Mouse (Mus musculus): ENCODE results near the gene Ifit1bl1.
"Not testable (repeated sequence)": the region's sequence is repeated elsewhere in the genome, so short reads cannot be mapped to it uniquely, and the experiment has no call there.

Gene Ifit1bl1

DNA sequence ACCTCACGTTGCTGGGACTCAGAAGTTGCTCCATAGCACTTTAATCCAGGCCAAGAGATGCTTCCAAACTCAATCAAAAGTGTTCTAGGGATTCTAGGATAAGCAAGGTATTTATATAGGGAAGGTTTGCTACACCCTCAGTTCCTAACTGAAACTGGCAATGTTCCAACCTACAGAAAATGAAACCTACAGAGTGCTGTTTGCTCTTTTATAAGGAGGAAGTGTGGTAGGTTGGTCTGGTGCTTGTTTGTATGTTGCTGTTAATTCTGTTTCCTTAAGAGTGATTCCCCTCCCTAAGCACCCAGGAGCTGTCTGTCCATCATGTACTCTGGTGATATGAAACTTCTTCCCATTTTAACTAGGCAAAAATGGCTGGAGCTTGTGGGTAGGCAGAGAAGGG lies at the start of gene Ifit1bl1:
Ifit1bl1 (minus strand) TSS at position 69 of the 400 bp plus-strand sequence.
- not testable (repeated sequence) for DNase-seq

DNA sequence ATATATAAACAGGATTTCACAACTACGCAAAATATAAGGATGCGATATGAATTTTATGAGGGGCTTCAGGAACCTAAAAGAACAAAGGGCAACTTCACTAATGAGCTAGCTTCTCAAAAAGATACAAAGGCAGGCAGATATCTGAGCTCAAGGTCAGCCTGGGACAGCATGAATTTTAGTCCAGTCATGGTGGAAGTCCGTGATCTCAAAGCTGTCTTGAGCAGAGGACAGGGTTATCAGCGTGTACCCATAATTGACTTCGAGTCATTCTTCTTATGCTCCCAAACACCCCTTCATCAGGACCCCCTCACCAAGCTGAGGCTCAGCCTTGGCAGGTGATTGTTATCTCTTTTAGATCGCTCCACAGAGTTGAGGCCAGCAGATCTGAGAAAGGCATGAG lies 49.2 kb upstream of the Ifit1bl1 start:
- no peak for DNase-seq

DNA sequence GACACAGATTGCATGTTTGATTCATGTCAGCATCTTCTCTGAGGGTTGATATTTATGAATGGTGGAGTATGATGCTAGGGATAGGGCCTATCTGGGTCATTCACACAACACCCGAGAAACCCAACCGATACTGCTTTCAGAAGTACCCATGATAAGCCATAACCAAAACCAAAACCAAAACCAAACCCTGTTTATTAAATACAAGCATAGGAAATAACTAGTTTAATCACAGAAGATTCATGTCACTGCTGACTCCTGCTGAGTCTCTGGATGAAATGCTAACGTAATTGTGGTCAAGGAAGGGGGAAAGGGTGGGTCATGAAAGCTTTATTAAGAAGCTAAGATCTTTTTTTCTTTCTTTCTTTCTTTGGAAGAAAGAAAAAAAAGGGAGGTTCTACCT lies 48.5 kb upstream of the Ifit1bl1 start:
- DNase-seq: no peak

DNA sequence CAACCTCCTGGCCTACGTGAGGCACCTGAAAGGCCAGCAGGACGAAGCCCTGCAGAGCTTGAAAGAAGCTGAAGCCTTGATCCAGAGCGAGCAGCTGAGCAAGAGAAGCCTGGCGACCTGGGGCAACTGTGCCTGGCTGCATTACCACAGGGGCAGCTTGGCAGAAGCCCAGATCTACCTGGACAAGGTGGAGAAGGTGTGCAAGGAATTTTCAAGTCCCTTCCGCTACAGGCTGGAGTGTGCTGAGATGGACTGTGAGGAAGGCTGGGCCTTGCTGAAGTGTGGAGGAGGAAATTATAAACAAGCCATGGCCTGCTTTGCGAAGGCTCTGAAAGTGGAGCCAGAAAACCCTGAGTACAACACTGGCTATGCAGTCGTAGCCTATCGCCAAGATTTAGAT lies 45.9 kb upstream of the Ifit1bl1 start:
- not testable (repeated sequence) for DNase-seq

DNA sequence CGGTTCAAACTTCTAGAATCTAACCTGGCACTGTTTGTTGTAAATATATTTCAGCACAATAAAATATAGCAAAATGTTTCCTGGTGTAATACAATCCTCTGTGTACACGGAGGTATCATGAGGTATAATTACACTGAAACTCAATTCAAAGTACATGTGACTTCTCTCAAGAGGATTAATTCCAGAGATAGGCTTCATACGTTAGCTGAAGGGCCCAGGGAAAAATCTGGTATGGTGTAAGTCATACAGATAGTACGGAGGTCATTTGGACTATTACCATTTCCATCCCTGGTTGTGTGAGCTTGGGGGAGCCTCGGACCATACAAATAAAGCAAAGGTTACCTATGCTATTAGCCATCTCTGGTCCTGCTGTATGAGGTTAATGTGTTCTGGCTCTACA lies 40.9 kb upstream of the Ifit1bl1 start:
- no peak for DNase-seq

DNA sequence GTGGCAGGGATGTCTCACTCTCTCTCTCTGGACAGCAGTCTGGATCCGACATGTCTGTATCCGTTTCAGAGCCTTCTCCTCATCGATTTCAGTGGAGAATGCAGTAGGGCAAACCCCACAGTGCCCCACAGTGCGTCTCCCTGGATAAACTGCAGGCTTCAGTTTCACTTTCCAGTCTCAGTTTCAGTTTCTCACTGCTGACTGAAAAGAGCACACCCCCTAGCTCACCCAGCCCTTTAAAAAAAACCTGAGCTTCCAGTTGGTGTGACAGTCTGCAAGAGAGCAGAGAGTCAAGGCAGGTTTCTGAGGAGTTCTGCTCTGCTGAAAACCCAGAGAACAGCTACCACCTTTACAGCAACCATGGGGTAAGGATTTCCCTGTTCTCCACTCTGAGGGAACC lies 38.9 kb upstream of the Ifit1bl1 start, which contains the start of the genes Ifit1bl2 and Ifit1:
Ifit1bl2 (minus strand) TSS at position 121 of the 400 bp plus-strand sequence.
Ifit1 (plus strand) TSS at position 249 of the 400 bp plus-strand sequence.
- DNase-seq: no peak

DNA sequence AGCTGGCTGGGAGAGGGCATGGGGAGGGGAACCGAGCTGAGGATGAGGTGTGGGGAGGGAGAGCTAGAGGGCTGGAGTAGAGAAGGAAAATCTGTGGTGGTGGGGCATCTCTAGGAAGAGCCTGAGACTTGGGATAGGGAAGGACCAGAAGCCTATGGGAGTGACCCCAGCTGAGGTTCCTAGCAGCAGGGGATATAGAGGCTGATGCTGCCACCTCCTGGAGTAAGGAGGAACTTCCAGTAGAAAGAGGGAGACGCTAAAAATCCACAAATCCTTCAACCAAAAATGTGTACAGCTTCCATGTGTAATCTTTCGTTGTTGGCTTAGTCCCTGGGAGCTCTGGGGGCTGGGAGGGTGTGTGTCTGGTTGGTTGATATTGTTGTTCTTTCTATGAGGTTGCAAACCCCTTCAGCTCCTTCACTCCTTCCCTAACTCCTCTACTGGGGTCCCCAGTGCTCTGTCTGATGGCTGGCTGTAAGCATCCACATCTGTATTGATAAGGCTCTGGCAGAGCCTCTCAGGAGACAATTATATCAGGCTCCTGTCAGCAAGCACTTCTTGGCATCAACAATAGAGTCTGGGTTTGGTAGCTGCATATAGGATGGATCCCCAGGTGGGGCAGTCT lies 35.3 kb upstream of the Ifit1bl1 start:
- peak; percentile 5 to 11 for DNase-seq

DNA sequence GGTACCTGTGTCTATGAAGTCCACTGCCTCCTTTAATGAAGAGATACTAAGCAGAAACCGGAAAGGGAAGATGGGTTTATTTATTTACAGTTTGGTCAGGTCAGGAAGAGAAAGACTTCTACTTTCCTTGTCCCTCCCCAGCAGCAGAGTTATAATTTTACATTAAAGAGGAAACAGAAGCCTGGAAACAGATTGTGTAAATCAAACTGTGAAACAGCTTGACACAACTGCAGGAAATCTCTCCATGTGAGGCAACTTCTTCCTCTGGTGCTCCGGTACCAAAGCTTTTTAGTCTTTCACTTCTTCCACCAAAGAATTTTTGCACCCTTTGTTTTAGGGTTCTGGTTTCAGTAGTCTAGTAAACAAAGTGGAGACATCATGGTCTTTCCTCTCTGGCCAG lies 31.7 kb upstream of the Ifit1bl1 start:
- DNase-seq: no peak

DNA sequence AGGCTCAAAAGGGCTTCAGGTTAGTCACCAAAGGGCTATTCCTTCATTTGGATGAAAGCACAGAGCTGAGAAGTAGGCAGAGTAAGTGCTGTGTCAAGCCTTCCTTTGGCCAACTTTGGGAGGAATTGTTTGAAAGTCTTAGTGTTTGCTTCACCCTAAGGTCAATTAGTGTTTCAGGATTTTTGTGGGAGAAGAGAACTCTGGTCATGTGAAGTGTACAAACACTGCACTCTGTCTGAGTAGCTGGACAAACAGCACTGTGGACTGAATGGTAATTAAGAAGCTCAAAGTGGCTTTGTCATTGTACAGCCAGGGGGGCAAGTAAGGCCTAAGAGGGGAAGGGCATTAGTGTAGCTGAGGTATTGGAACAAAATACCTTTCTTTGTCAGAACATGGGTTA lies 29.7 kb upstream of the Ifit1bl1 start:
- DNase-seq: no peak

DNA sequence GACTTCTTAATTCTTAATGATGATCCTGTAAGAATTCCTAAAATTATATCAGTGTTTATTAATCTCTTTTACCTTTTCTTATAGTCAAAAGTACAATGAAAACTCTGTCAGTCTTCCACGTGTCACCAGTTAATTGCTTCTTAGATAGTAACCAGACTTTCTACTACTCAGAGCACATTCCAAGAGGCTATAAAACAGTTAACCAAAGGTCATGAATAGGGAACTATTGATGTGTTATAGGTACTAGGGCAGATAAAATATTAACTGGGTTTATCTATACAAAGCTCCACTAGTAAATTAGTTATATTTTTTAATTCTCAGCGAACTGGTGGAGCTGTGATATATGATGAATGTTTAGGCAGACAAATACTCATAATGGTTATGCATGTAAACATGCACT lies 25.7 kb upstream of the Ifit1bl1 start:
- DNase-seq: no peak

DNA sequence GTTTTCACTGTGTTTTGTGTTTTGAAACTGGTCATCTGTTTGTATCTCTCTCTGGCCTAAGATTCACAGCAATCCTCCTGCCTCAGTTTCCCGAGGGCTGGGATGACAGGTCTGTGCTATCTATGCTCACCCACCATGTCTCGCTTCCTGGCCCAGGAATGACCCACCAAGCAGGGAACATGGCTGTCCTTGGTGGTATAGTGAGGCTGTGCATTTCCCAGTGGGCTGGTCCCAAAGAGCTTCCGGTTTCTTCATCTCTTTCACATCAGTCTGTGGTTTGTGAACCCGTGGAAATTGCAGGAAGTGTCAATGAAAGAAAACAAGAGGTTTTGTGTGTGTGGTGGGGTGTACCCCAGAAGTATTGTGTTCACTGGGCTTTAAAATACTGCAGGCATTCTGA lies 22.9 kb upstream of the Ifit1bl1 start:
- no peak for DNase-seq

DNA sequence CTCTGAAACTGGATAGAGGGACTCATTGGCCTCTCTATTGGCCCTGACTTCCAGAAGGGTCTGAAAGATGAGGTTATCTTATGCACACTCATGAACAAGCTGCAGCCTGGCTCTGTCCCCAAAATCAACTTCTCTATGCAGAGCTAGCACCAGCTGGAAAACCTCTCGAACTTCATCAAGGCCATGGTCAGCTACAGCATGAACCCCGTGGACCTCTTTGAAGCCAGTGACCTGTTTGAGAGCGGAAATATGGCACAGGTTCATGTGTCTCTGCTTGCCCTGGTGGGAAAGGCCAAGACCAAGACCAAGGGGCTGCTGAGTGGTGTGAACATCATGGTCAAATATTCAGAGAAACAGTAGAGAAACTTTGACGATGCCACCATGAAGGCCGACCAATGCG lies 22.0 kb upstream of the Ifit1bl1 start:
- no peak for DNase-seq

DNA sequence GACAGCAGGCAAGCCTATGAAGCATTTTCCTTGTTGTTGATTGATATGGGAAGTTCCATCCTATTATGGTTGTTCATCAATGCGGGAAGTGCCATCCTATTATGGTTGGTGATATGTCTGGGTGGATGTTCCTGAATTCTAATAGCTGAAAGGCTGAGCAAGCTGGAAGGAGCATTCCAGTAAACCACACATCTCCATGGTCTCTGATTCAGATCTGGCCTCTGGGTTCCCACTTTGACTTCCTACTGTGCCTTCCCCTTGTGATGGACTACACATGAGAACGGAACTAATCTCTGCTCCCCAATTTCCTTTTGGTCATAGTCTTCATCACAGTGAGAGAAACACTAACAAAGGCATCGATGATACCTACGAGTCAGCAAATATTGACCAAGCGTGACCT lies 19.1 kb upstream of the Ifit1bl1 start:
- no peak for DNase-seq

DNA sequence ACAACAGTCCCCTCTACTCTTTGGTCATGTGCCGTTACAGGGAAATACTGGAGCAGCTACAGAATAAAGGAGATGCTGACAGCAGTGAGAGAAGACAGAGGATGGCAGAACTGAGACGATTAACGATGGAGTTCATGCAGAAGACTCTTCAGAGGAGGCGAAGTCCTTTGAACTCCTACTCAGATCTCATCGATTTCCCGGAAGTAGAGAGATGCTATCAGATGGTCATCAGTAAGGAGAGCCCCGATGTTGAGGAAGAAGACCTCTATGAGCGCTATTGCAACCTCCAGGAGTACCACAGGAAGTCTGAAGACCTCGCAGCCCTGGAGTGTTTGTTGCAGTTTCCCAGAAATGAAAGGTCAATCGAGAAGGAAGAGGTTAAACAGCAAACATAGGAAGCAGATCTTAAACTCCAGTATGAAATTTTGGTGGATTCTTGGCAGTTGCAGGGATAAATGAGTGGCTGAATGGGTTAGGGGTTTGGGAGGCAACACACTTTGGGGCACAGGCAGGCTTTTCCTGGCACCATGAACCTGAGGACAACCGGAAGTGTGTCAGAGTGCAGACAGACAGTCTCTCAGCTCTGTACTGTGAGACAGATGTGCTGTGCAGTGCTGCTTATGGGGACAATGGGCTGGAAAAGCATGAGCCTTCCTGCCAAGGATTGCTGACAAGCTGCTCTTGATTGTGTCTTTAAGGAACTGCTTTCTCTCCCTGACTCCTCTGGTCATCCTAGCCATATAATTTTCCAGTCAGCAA lies 10.7 kb upstream of the Ifit1bl1 start:
- DNase-seq: not testable (repeated sequence)

DNA sequence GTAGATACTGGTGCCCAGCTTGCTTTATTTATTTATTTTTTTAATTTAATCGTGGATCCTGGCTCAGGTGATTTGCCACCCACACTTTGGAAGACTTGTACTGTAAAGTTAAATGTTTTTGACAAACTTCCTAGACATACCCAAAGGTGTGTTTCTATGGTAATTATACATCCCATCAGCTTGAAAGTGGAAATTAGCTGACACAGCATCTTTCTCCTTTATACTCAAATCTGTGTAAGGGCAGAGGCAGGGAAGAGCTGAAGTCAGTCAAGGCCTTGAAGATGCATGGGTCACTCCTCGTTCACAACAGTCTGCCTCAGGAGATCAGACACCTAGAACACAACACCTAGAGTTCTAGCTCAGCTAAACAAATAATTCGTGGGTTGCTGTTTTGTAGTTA lies 8.4 kb upstream of the Ifit1bl1 start:
- not testable (repeated sequence) for DNase-seq

DNA sequence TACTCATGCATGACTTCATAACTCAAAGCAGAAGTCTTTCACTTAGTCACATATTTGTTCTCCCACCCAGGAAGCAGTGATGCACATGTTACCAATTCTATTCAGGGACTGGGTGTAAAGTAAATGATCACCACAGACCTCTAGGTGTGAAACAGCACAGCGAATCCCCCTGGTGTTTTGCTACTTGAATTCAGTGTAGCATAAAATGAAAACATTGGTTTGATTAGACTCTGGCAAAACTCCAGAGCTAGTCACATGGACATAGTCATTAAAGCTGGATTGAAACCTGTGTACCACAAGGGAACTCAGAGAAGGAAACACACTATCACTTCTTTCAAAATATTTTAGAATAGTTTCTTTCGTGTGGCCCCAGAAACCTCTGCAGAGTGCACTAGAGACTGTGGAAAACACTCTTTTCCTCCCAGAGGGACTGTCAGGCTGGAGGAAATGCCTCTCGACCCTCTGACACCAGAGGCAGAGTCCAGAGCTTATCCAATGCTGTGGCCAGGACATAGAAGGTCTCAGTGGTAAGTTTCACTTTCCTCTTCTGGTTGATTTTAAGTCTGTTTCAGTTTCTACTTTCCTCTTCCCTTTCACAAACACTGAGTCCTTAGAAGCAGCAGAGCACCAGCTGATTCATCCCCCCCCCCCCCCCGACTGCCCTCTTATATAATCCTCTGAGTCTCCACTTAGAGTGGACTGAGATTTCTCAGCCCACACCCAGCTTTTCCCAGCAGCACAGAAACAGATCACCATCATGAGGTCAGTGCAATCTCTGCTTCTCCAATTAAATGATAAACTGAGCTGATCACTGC lies 5.7 kb upstream of the Ifit1bl1 start, which contains the start of gene Ifit3b:
Ifit3b (plus strand) TSS at position 734 of the 815 bp plus-strand sequence.
- not testable (repeated sequence) for DNase-seq

DNA sequence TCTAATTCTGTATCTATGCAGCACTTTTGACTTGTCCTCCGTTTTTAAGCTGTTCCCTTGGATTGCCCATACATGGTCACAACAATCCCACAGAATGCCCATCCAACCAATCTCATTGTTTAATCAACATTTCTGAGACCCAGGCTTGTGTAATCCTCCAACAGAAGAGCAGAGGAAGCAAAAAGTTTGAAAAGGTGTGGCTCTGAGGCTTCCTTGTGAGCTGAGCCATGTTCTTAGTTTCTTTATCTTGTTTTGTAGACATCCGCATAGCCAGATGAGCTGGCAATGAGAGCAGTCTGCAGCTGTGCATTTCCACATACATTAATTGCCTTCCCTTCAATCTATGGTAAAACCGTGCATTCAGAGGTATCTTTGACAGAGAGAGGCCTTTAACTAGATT lies 3.7 kb upstream of the Ifit1bl1 start:
- DNase-seq: no peak

DNA sequence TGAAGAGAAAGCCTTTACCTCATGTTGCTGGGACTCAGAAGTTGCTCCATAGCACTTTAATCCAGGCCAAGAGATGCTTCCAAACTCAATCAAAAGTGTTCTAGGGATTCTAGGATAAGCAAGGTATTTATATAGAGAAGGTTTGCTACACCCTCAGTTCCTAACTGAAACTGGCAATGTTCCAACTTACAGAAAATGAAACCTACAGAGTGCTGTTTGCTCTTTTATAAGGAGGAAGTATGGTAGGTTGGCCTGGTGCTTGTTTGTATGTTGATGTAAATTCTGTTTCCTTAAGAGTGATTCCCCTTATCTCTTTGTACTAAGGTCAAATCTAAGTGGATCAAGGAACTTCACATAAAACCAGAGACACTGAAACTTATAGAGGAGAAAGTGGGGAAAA lies 2.5 kb downstream of the Ifit1bl1 start:
- not testable (repeated sequence) for DNase-seq

DNA sequence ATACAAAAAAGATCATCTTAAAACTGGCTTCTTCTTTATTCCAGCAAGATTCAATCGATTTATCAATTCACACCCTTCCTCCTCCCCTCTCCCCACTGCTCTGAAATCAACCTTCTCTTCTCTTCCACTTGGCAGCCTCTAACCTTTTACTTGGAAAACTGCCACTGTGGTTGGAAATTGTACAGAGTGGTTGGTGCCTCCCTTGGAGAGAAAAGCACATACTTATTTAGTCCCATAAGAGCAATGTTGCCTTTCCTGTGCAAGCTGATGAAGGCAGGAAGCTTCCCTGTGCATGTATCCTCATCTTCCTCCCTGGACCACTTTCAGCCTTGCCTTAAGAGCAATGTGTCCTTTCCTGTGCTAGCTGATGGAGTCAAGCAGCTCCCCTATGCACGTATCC lies 3.4 kb downstream of the Ifit1bl1 start:
- DNase-seq: peak; percentile 35 to 39

DNA sequence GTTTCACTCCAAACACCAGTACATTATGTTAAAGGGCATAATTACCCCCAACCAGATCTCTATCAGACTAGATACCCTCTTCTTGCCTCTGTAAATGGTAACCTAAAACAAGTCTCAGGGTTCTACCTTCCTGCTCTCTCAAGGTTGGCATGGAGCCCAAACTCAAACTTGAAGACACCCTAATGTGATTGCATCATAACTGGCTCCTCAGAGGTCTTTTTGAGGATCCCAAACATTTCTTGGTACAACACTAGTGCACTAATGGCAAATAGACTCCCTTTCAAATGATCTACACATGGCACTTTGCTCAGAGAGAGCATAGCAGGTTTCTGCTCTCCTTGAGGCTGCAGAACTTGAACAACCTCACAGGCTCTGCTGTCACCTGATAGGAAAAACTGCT lies 4.9 kb downstream of the Ifit1bl1 start:
- DNase-seq: no peak

DNA sequence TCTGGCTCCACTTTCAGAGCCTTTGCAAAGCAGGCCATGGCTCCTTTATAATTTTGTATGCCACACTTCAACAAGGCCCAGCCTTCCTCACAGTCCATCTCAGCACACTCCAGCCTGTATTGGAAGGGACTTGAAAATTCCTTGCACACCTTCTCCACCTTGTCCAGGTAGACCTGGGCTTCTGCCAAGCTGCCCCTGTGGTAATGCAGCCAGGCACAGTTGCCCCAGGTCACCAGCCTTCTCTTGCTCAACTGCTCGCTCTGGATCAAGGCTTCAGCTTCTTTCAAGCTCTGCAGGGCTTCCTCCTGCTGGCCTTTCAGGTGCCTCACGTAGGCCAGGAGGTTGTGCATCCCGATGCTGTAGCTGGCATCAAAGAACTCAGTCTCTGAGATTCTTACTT lies 7.2 kb downstream of the Ifit1bl1 start:
- not testable (repeated sequence) for DNase-seq

DNA sequence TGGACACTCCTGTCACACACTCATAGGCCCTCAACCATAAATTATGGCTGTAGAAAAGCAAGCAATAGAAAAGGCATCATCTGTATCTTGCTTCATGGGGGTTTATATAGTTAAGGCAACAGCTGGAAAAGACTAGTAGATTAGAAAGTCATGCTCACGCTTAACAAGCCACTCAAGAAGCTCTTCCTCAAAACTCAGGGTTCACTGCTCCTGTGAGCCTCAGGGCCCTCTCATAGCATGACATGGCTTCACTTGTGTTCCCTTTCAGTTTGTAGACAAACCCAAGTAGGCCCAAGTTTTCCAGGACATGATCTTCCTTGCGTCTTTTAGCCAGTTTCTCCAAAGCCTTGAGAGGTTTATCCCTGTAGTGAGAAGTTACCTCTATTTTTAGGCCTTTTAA lies 8.3 kb downstream of the Ifit1bl1 start:
- DNase-seq: no peak

DNA sequence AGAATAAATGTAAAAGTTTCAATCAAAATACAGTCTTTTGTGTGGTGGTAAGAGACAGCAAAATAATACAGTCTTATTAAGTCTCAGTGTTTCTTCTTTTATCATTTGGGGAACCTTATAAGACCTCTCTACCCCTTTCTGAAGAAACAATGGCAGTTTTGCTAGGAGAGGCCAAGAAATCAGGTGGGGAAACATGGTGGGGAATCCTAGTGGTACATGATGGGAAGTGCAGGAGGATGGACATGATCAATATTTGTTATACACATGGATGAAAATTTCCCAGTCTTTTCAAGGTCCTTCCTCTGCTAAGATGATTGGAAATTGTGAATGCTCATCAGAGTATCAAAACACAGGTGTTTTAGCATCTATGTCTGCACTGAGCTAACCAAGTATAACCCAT lies 12.8 kb downstream of the Ifit1bl1 start:
- DNase-seq: no peak

Data from cerebellum, adult 18-20 months (tissue).